Mouse (Mus musculus) MEL (cell line): ENCODE measurements around the gene Slc35c1.

Source experiments
- CHD2 ChIP-seq: IDR thresholded peaks from 2 replicates; pipeline ENCODE4 v1.6.1; 2011; ENCODE audit warnings: low read length, improper control_type of control experiment
- CTCF ChIP-seq, 3 experiments: IDR thresholded peaks in 2 of 3; conservative IDR thresholded peaks in 1 of 3; 2 replicates each; pipeline ENCODE4 v1.5.1; 2011 to 2012; ENCODE audit warnings: low read length in 3 of 3, low read depth in 2 of 3, mild to moderate bottlenecking in 2 of 3, improper control_type of control experiment in 1 of 3, inconsistent platforms in 1 of 3, mixed read lengths in 1 of 3, moderate library complexity in 1 of 3; ENCODE audit not compliant: control insufficient read depth in 1 of 3, insufficient read depth in 1 of 3, poor library complexity in 1 of 3, severe bottlenecking in 1 of 3
- EP300 ChIP-seq, 2 experiments: IDR thresholded peaks; 2 replicates each; pipeline ENCODE4 v1.6.1; 2011; ENCODE audit warnings: improper control_type of control experiment in 2 of 2, low read length in 2 of 2, low read depth in 1 of 2, mild to moderate bottlenecking in 1 of 2
- GATA1 ChIP-seq: IDR thresholded peaks from 2 replicates; pipeline ENCODE4 v1.6.1; 2011; ENCODE audit warnings: low read depth, low read length, improper control_type of control experiment
- KAT2A ChIP-seq: conservative IDR thresholded peaks from 2 replicates; pipeline ENCODE4 v1.6.1; 2012; ENCODE audit warnings: low read depth, low read length, improper control_type of control experiment, inconsistent platforms
- MAZ ChIP-seq: IDR thresholded peaks from 2 replicates; pipeline ENCODE4 v1.6.1; 2012; ENCODE audit warnings: low read depth, mild to moderate bottlenecking, inconsistent platforms, low read length, improper control_type of control experiment
- MEF2A ChIP-seq: IDR thresholded peaks from 2 replicates; pipeline ENCODE4 v1.6.1; 2014; ENCODE audit warnings: low read depth, mild to moderate bottlenecking, inconsistent platforms, low read length, improper control_type of control experiment; ENCODE audit not compliant: poor library complexity, insufficient replicate concordance, severe bottlenecking; ENCODE audit errors: extremely low read depth
- POLR2A ChIP-seq, 2 experiments: IDR thresholded peaks; 2 replicates each; pipeline ENCODE4 v1.6.1; 2011 to 2012; ENCODE audit warnings: low read length in 2 of 2, mild to moderate bottlenecking in 2 of 2, control low read depth in 1 of 2, improper control_type of control experiment in 1 of 2, low read depth in 1 of 2, moderate library complexity in 1 of 2; ENCODE audit not compliant: control insufficient read depth in 1 of 2, insufficient read depth in 1 of 2, poor library complexity in 1 of 2
- SIN3A ChIP-seq: IDR thresholded peaks from 2 replicates; pipeline ENCODE4 v1.6.1; 2012; ENCODE audit warnings: low read length, improper control_type of control experiment, inconsistent platforms
- TAL1 ChIP-seq: IDR thresholded peaks from 2 replicates; pipeline ENCODE4 v1.6.1; 2012; ENCODE audit warnings: mild to moderate bottlenecking, inconsistent platforms, low read length, moderate library complexity, mixed read lengths
- TBP ChIP-seq: IDR thresholded peaks from 2 replicates; pipeline ENCODE4 v1.8.0; 2011; ENCODE audit warnings: low read depth, low read length, improper control_type of control experiment
- UBTF ChIP-seq: IDR thresholded peaks from 2 replicates; pipeline ENCODE4 v1.6.1; 2012; ENCODE audit warnings: low read depth, mild to moderate bottlenecking, inconsistent platforms, low read length, improper control_type of control experiment, moderate library complexity, borderline replicate concordance; ENCODE audit not compliant: insufficient read depth
- USF1 ChIP-seq: IDR thresholded peaks from 2 replicates; pipeline ENCODE4 v1.6.1; 2014; ENCODE audit warnings: low read depth, mild to moderate bottlenecking, inconsistent platforms, low read length, improper control_type of control experiment, moderate library complexity
- ZKSCAN1 ChIP-seq: IDR thresholded peaks from 2 replicates; pipeline ENCODE4 v1.6.1; 2012; ENCODE audit warnings: low read depth, mild to moderate bottlenecking, inconsistent platforms, low read length, improper control_type of control experiment, moderate library complexity

DNA sequence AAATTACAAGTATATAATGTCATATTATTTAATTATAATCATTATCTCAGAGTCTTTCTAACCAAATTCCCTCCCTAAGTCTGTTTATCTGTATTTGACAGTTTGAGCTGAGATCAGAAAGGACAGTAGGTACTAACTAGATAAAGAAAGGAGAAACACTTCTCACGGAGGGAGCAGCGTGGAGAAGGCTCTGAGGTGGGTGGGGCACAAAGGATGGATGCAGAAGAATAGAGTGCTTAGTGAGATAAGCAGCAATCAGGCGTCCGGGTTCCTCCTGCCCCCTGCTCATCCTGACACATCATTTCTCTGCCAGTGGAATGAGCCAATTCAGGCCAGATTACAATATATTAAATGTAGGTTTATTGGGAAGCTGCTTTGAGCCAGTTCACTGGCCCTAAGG is 16.0 kb downstream of the Slc35c1 start:
- TF ChIP-seq CTCF (IDR thresholded peaks at IDR 0.05 in 2 of 3, conservative IDR thresholded peaks at IDR 0.05 in 1 of 3; ENCODE audit: control insufficient read depth in 1 of 3, insufficient read depth in 1 of 3, low read depth in 2 of 3, low read length in 3 of 3, poor library complexity in 1 of 3, severe bottlenecking in 1 of 3) (no peak), POLR2A (IDR thresholded peaks at IDR 0.05; ENCODE audit: control insufficient read depth in 1 of 2, insufficient read depth in 1 of 2, low read depth in 1 of 2, low read length in 2 of 2, poor library complexity in 1 of 2) (no peak), MAZ (peak; percentile 95), ZKSCAN1 (no peak), TAL1 (peak; percentile 95), USF1 (no peak), EP300 (IDR thresholded peaks at IDR 0.05; ENCODE audit: low read depth in 1 of 2, low read length in 2 of 2) (peak; percentile 98 to 99), KAT2A (no peak), GATA1 (peak; percentile 99), TBP (peak; percentile 70), CHD2 (no peak), MEF2A (no peak), SIN3A (peak; percentile 95), UBTF (no peak)
